Mouse (Mus musculus): ENCODE data around the gene Bub1b. TPM values are rescaled to one million over a fixed set of nuclear protein-coding genes. Genes with fewer than 3 reads are reported as not detected.
A peak's percentile ranks its signal among the peaks of the same experiment; 100 is the strongest.

The Bub1b gene
- under 1 TPM; 0.56 to 0.94 (median 0.60) TPM for total RNA-seq (2022)

DNA sequence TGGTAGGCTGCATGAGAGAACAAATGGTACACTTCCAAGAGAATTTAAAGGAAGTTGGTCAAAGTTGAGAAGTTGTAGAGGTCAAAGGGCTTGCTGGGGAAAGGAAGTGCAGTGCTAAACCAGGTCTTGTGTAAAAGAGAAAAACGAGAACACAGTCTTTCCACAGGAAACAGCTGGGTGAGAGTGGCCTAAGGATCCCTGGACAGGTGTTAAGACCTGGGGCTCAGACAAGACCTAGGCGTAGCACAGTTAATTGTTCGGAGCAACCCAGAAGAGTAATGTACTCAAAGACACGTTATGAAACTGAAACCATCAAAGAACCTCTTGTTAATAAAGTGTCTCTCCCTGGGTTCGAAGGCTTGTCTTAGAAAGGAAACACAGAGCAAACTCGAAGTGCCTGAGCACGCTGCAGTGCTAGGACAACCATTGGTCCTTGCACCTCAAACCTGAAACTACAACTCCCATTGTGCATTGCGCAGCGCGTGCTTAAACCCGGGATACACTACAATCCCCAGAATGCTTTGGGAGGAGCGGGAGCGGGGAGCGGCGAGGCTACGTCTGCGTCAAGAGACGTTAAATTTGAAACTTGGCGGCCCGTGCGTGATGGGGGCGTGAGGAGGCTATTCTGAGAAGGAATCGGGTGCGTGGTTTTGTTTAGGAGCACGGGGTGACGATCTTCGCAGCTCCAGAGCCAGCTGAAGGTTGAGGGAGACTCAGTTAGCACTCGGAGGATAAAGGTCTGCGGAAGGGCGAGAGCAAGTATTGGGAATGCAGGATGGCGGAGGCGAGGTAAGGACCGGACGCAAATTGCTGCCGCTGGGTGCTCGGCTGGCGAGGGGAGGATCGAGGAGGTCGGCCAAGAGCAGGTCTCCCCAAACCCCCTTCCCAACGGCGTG is at the start of gene Bub1b:
Gene Bub1b, plus strand, starts transcription at position 539 of the 896 bp plus-strand sequence.
- DNase-seq (ENCODE audit: low spot score): peak; percentile 92

DNA sequence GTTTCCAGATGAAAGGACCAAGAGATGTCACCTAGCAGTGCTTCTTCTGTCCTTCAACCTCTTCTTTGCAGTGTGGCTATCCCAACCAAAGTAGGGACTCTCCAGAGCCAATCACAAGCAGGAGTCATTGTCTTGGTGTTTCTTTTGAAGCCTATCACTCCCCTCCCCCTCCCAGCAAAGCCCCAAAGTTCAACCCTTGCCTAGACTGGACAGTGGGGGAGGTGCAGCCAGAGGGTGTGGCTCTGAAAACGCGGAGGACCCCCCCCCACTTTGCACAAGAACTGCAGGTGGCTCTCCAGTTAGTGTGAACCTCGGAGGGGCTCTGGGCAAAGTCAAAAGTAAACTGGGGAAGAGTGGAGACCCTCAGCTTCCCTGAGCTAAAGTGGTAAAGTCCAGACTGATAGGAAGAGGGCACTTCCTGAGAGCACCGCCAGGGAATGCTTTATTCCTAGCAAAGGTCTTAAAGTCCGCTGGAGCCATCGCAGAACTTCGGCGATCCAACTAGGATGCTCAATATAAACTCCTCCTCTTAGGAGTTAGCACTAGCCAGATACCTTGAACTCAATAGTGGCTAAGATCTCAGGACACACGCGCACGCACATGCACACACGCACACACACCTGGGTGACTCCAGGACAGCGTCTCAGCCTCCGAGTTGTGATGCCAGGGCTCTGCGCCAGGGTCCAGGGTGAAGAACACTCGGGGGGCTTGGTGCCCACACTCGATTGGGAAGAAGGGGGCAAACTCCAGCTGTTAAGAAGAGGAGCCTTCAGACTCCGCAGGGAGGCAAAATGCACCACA is 49.4 kb upstream of the Bub1b start:
- DNase-seq (ENCODE audit: low spot score): no peak

DNA sequence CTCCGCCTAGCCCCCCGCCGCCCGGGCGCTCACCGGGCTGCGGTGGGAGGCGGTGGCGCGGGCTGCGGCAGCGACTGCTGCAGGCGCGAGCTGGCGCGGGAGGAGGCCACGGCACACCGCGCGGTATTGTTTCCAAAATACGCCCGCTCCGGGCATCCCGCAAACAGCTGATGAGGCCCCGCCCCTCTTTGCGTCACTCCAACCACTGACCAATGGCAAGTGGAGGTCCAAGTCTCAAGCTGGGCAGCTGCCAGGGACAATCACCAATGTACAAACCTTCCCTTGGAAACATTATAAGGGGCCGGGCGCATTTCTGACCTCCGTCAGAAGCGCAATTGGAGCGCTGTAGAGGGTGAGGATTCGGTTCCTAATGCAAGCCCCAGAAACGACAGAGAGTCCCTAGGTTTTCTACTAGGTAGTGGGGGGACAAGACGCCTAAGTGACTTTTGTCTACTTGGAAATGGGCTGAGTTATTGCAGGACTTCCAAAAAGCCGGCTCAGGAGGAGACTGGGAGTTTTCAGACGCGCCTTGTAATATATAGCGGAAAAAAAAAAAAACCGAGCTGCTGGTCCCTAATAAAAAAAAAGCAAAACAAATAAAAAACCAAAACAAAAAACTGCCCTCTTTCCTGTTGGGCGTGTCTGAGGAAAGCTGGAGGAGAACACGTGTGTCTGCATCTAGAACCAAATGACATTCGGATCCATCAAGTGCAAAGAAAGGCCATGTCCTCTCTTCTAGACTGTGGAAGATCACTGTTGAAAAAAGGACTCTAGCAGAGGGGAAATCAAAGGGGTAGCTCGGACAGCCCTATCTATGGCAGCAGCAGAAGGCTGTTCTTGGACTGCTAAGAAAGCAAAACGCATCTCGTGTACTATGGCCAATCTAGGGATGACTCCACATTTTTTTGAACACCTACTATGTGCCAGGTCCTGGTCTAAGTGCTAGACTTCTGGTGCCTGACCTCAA is 48.2 kb upstream of the Bub1b start, which contains the start of gene Bmf:
Gene Bmf, minus strand, starts transcription at position 181 of the 967 bp plus-strand sequence.
- DNase-seq (ENCODE audit: low spot score): peak; percentile 100

DNA sequence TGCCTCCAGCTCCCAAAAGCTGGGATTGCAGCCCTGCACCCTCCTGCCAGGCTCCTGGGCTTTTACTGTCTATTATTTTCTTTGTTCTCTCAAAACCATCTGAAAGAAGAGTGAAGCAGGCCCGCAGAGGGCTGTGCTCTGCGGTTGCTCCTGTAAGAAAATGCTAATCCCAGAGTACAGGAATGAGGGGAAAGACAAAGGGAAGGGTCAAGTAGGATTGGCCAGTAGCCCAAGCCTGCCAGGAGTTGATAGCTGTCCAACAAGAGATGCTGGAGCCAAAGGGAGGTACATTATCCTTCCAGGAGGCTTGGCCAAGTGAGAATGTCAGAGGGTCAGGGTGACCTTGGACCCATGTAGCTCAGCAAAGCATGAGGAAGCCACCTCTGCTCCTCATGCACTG is 46.4 kb upstream of the Bub1b start:
- no peak for DNase-seq (ENCODE audit: low spot score)

DNA sequence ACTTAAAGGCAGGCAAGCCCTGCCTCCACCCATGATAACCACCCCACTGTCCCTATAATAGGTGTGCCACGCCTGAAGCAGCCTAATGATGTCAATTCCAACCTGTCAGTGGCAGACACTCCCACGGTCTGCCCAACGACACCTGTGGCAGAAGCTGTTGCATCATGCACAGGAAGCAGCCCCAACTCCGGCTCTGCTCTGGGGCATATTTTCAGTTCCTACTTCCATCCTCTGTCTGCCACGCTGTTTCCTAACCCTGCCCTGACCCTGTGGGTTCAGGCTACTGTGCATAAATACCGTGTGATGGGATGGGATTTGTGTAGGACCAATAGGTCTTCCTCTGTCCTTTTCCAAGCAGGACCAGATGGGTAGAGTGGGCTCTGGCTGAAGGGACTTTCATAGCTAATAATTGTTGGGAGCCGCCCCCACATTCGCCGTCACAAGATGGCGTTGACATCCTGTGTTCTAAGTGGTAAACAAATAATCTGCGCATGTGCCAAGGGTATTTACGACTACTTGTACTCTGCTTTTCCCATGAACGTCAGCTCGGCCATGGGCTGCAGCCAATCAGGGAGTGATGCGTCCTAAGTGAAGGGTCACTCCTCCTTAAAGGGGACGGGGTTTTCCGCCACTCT is 43.5 kb upstream of the Bub1b start:
- DNase-seq (ENCODE audit: low spot score): peak; percentile 56

DNA sequence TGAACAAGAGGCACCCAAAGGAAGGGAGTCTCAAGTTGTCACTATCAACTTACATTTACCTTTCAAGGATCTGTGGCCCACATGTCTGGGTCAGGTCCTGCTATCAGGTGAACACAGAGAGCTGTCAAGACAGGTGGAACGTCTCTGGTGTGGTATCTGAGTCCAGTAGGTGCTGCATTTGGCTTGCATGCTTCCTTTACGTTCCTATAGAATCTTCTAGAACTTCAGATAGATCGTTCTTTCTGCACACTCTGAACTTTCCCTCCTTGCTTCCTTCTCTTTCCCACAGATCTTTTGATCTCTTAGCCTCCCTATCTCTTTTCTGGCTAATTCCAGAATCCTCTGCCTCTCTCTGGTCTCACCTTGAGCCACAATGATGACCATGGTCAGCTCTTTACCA is 39.6 kb upstream of the Bub1b start:
- DNase-seq (ENCODE audit: low spot score): no peak

DNA sequence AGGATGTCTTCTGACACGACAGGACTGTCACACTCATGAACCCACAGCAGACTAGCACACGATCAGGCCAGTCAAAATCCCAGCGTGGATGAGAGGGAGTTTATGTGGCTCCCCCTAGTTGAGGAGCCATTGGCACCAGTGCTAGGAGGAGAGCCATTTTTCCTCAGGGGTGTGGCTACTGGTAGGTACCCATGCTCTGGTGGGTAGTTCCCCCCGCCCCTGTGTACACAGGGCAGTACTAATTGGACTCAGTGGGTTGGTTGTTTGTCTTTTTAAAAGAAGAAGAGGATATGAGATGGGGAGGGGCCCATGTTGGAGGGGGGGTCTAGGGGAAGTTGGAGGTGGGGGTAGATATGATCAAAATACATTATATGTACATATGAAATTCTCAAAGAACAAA is 36.0 kb upstream of the Bub1b start:
- no peak for DNase-seq (ENCODE audit: low spot score)

DNA sequence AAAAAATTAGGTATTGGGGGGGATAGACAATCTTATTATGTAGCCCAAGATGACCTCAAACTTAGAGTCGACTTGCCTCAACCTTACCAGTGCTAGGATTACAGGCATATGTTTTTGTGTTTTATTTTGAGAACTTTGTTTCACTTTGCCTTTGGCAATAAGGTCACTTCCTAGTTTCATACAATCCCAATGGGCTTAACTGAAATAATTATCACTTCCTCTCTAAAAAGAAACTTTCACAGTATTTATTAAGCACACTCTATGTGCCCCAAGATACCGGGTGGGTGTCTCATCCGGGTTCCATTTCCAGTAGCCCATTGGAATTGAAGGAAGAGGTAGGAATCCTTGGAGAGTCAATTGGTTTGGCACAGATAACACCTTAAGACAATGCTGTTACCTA is 35.6 kb upstream of the Bub1b start:
- DNase-seq (ENCODE audit: low spot score): peak; percentile 38

DNA sequence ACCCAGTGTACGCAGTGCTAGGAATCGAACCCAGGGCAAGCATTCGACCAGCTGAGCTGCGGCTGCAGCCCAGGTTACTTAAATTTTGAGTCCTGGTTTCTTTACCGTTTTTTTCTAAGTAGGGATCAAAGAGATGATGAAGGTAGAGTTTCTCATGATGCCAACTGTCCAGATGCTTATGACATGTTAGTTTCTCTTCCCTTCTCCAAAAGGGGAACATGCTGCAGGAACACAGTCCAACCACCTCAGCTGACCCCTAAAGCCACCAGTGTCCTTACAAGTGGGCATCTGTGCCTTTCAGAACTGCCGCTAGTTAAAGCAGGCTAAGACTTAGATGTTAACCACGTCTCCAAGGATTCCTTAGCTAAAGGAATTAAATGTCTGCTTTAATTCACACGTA is 30.8 kb upstream of the Bub1b start:
- no peak for DNase-seq (ENCODE audit: low spot score)

DNA sequence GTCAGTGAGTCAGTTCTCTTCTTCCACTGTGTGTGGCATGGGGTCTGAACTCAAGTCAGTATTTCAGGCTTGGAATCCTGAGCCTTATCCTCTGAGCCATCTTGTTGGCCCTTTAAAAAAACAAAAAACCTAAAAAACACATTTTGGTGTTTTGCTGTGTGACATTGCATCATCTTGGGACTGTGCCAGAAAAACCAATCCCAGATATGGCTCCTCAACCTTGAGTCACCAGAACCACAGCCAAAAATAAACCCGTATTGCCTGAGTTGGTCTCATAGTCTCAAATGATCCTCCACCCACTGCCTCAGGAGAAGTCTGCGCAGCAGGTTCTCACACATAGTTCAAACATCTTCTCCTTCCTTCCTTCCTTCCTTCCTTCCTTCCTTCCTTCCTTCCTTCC is 27.1 kb upstream of the Bub1b start:
- DNase-seq (ENCODE audit: low spot score): no peak

DNA sequence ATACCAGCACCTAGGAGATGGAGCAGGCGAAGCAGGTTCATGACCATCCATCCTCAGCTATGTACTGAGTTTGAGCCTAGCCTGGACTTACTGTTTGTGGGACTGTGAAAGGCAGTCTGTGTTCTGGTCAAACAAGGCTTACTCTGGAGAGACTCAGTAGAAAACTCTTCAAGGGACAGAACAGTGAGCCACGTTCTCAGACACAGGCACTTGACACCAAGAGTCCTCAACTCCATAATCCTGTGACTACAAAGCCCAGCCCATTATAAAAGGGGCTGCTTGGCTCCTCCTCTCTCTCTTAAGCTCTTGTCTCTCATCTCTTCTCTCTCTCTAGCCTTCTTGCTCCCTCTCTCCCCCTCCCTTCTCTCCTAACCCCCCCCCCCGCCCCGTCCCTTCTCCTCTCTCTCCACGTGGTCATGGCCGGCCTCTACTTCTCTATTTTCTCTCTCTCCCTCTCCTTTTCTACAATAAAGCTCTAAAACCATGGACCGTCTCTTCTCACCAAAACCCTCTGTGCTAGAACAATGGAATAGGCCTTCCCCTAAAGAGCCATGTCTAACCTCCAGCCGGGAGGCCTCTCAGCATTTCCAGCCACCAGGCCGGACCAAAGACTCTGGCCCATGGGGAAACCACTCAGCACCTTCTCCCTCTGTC is 25.7 kb upstream of the Bub1b start:
- DNase-seq (ENCODE audit: low spot score): no peak

DNA sequence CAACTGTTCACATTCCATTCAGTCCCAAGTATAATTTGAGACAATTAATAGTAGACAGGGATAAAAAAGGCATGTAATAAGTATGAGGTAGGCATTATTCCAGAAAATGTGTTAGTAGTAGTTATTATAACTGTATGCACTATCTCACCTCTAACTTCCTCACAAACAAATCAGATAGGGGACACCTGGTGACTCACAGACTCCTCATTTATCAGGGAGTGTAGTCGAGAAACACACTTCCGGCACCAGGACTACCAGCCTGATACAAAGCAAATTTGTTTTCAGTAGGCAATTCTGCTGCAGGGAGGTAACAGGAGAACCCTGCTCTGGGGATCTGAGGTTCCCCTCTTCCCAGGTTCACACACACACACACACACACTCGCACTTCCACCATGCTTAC is 24.9 kb upstream of the Bub1b start:
- no peak for DNase-seq (ENCODE audit: low spot score)

DNA sequence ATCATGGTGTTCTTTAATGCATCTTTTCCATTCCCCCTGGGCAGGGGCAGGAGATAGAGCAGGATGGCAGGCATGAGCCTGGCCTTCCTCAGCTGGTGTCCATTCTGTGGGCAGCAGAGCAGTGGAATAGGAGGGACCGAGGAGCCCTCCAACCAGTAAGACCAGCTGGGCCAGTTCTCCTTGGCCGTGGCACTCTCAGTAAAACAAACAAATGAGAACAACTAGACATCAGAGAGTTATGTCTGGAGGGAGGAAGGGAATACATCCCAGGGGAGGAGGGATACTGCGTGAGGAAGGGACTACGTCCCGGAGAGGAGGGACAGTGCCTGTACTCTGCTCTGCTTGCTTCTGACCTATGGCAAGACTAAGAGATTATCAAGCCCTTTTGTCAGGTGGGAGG is 12.0 kb upstream of the Bub1b start:
- DNase-seq (ENCODE audit: low spot score): no peak

DNA sequence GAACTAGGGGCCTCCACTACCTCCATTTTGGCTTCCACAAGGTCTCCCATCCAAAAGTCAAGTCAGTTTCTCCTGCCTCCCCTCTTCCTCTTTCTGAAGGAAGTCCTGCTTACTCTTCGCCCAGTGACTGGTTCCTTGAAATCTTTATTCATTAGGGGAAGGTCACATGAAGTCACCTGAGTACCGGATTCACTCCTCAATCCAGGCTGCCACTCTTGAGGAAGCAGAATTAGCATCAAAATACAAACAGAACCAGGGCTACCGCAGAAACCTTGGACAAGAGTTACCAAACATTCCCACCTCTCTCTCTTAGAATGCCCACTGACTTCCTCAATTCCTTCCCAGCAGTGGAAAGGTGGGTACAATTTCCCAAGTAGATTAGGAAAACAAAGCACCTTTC is 10.3 kb upstream of the Bub1b start:
- DNase-seq (ENCODE audit: low spot score): no peak

DNA sequence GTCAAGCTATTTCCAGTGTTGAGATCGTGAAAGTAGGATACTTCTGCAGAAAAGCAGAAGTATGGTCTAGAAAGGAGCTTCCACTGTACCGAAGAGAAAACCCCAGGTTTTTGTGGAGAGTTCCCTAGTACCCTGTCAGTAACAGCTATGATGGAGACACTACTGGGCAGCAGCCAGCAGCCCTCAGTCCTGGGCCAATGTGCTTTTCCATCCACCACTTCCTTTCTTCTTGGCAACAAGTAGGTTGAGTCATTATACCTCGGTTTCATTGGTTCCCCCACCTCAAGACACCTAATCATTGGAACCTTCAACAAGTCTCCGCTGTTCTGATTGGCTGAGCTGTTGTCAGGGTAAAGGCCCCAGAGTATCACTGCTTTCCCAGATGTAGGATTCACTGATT is 6.9 kb upstream of the Bub1b start:
- no peak for DNase-seq (ENCODE audit: low spot score)

DNA sequence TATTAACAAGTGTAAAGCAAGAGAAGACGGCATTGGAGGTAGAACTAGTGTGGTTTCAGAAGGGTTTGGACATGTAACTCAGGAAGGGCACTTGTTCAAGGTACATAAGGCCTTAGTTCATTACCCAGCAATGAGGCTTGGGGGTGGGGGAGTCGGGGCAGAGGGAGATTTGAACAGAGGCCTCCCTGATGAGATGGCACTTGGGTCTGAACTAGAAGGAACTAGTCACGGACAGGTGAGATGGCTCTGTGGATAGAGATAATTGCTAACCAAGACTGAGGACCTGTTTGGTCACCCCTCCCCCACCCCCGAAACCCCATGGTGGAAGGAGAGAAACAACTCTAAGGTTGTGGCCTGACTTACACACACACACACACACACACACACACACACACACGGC is 1.1 kb downstream of the Bub1b start:
- no peak for DNase-seq (ENCODE audit: low spot score)

DNA sequence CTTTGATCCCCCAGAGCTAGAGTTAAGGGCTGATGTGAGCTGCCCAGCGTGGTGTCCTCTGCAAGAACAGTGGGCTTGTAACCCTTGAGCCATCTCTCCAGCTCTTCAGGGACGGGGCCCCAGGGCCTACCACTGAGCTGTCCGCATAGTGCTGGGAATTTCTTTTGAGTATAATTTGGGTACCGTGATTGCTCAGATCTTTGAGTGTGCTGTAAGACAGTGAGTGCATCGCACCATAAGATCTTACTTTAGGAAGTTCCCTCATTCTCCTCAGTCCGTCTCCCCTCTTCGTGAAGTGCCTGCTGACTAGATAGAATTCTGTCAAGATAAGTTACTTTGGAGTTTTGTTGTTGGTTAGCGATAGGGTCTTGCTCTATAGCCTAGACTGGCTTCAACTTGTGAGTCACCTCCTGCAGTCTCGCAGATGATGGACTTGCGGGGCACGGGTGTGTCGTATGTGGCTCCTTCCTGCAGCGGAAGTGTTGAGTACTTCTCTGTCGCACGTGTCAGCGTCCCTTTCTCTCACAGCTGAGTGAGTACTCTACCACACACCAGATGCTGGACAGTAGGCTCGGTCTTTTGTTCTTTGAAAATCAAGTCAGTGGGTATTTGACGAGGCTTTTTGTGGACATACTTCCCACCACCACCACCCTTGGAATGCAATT is 3.7 kb downstream of the Bub1b start:
- no peak for DNase-seq (ENCODE audit: low spot score)

DNA sequence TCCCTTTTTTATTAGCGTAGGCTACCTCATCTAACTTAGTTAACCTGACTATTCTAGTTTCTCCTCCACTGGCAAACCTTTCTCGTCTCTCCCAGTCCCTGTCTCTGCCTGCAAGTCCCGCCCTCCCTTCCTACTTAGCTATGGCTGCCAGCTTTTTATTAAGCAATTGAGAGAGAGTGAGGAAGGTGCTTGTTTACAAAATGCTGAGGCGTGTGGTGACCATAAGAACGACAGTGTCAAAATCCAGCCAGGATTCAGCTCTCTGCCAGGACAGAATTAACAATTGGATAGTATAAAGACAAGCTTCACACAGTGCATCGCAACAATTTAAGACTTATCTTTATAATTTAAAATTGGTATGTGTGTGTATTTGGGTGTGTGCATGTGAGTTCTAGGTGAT is 6.1 kb downstream of the Bub1b start:
- no peak for DNase-seq (ENCODE audit: low spot score)

DNA sequence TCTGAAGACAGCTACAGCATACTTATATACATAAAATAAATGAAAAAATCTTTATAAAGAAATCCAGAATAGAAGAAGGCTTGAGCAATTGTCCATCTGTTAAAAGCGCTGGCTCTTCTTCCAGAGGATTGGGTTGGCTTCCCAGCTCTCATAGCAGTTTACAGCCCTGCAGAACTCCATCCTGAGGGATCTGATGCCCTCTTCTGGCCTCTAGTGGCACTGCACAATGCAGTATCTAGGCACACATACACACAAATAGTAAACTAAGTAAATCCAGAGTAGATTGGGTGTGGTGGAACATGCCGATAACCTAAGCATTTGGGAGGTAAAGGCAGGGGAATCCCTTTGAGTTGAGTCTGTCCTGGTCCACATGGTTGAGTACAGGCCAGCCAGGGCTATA is 8.0 kb downstream of the Bub1b start:
- peak; percentile 28 for DNase-seq (ENCODE audit: low spot score)

DNA sequence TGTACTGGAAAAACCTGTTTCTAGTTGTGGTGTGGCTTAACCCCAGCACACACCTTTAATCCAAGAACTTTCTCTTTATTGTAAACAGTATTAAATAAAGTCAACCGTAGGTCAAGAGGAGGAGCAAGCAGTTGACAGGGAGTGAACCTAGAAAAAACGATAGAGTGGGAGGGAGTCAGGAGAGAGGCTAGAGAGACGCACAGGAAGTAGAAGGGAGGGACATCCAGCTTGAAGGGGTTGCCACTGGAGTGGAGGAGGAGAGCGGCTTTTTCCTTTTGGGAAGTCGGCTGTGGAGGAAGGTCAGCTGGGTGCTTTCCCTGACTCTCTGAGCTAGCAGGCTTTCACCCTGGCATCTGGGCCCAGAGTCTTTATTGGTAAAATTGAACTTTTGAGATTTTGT is 9.0 kb downstream of the Bub1b start:
- no peak for DNase-seq (ENCODE audit: low spot score)
